Mouse (Mus musculus) olfactory bulb, adult 2 months (tissue): ENCODE measurements at regions not wholly inside any gene's neighbourhood (a gene's known extent, or its start where the extent isn't known, plus 50 kb on each side); places are given as distances from the start of the nearest gene placed in this dataset.

Experiments
- CTCF ChIP-seq: fragments of 200-500 bp; IDR thresholded peaks from 2 replicates; pipeline ENCODE4 v1.5.1; 2012; ENCODE audit warnings: low read depth, mild to moderate bottlenecking, low read length, moderate library complexity; ENCODE audit not compliant: insufficient read depth
- POLR2A ChIP-seq: fragments of 200-500 bp; IDR thresholded peaks from 2 replicates; pipeline ENCODE4 v1.6.1; 2012; ENCODE audit warnings: mild to moderate bottlenecking, low read depth, low read length, moderate library complexity; ENCODE audit not compliant: insufficient read depth

- no peak for TF ChIP-seq CTCF
- TF ChIP-seq POLR2A, result no peak
Observed at GRCm38 (mm10) chr2:159278896-159279295, 484.3 kb downstream of the Dhx35 start.
